Mouse (Mus musculus) erythroid progenitor cell, adult 5-6 weeks (primary cell): ENCODE results near the gene Nhlrc2. TPM values are rescaled to one million over a fixed set of nuclear protein-coding genes. Genes with fewer than 3 reads are reported as not detected.

Source experiments
- ATAC-seq: replicated peaks from 2 replicates; pipeline ENCODE4 v1.8.0; 2016; ENCODE audit warnings: moderate number of reproducible peaks, mild to moderate bottlenecking, moderate TSS enrichment, inconsistent platforms; ENCODE audit not compliant: poor library complexity, low FRiP score, severe bottlenecking
- total RNA-seq, 2 experiments: library from RNA; stranded (forward) in 1 of 2; stranded (reverse) in 1 of 2; fragments of 150-400 nt in 1 of 2; fragments of 186-747, 209-891 nt in 1 of 2; gene quantifications; 2 replicates each; pipeline versions ENCODE4 v1.2.3 to v1.2.4; 2015 to 2017; ENCODE audit warnings: low replicate concordance in 2 of 2

Gene Nhlrc2
- total RNA-seq, 2 experiments from 2014 or later = 12.2 to 26.8 TPM

- ATAC-seq = no peak
These were observed 14.5 kb downstream of the Nhlrc2 start for GRCm38 (mm10) chr19:56562433-56563138.

- ATAC-seq = no peak
These were observed 15.4 kb downstream of the Nhlrc2 start for GRCm38 (mm10) chr19:56563469-56563868.

GRCm38 (mm10) chr19:56565358-56565757 is 17.3 kb downstream of the Nhlrc2 start:
- ATAC-seq = no peak

GRCm38 (mm10) chr19:56566041-56566440 is 18.0 kb downstream of the Nhlrc2 start:
- no peak for ATAC-seq

GRCm38 (mm10) chr19:56566940-56567339 is 18.9 kb downstream of the Nhlrc2 start:
- ATAC-seq = no peak

GRCm38 (mm10) chr19:56570781-56571180 is 22.7 kb downstream of the Nhlrc2 start:
- ATAC-seq = no peak

GRCm38 (mm10) chr19:56571234-56571633 is 23.2 kb downstream of the Nhlrc2 start:
- ATAC-seq = no peak

- ATAC-seq = no peak
These were observed 23.9 kb downstream of the Nhlrc2 start for GRCm38 (mm10) chr19:56571913-56572312.

- ATAC-seq = no peak
These were observed 25.1 kb downstream of the Nhlrc2 start for GRCm38 (mm10) chr19:56573184-56573583.

GRCm38 (mm10) chr19:56577801-56578200 is 29.7 kb downstream of the Nhlrc2 start:
- ATAC-seq = no peak

GRCm38 (mm10) chr19:56581981-56582380 is 33.9 kb downstream of the Nhlrc2 start:
- ATAC-seq = no peak

- no peak for ATAC-seq
These were observed 35.7 kb downstream of the Nhlrc2 start for GRCm38 (mm10) chr19:56583785-56584184.

- no peak for ATAC-seq
These were observed 36.2 kb downstream of the Nhlrc2 start for GRCm38 (mm10) chr19:56584288-56584687.

GRCm38 (mm10) chr19:56586320-56586719 is 38.3 kb downstream of the Nhlrc2 start:
- no peak for ATAC-seq

GRCm38 (mm10) chr19:56588205-56588626 is 40.2 kb downstream of the Nhlrc2 start:
- ATAC-seq = no peak

- no peak for ATAC-seq
These were observed 40.9 kb downstream of the Nhlrc2 start for GRCm38 (mm10) chr19:56589008-56589407.

- ATAC-seq = no peak
These were observed 41.4 kb downstream of the Nhlrc2 start for GRCm38 (mm10) chr19:56589455-56589854.

GRCm38 (mm10) chr19:56590250-56590649 is 42.2 kb downstream of the Nhlrc2 start:
- no peak for ATAC-seq

- ATAC-seq = no peak
These were observed 44.4 kb downstream of the Nhlrc2 start for GRCm38 (mm10) chr19:56592472-56592871.

- ATAC-seq = no peak
These were observed 51.9 kb downstream of the Nhlrc2 start for GRCm38 (mm10) chr19:56599996-56600395.

GRCm38 (mm10) chr19:56600797-56601196 is 52.7 kb downstream of the Nhlrc2 start:
- no peak for ATAC-seq

GRCm38 (mm10) chr19:56601901-56602347 is 53.9 kb downstream of the Nhlrc2 start:
- ATAC-seq = no peak
